Mouse (Mus musculus) brain, embryonic 14.5 days (tissue): ENCODE data around the gene Ddx31.

ENCODE experiments used
- CTCF ChIP-seq: fragments of 200-500 bp; IDR thresholded peaks from 2 replicates; pipeline ENCODE4 v1.5.1; 2012; ENCODE audit warnings: inconsistent platforms, mild to moderate bottlenecking, moderate library complexity, borderline replicate concordance; ENCODE audit not compliant: insufficient read depth, insufficient read length; ENCODE audit errors: extremely low read depth
- POLR2A ChIP-seq: fragments of 200-500 bp; IDR thresholded peaks from 2 replicates; pipeline ENCODE4 v1.6.1; 2012; ENCODE audit warnings: mild to moderate bottlenecking, inconsistent platforms, borderline replicate concordance; ENCODE audit not compliant: poor library complexity, insufficient read depth, insufficient read length, severe bottlenecking; ENCODE audit errors: extremely low read depth

- TF ChIP-seq POLR2A (no peak), CTCF (no peak)
Observed at GRCm38 (mm10) chr2:28916513-28916865, 76.3 kb downstream of the Ddx31 start, which contains the start of gene Barhl1.
